Mouse (Mus musculus) urinary bladder, postnatal 4 days (tissue): Measurements from ENCODE around the gene Krtap28-13.

Experiments
- DNase-seq, 2 experiments: peaks; one replicate each; pipeline ENCODE4 v3.0.0; 2021 to 2022; ENCODE audit warnings: low spot score in 2 of 2

Krtap28-13 gene

DNA sequence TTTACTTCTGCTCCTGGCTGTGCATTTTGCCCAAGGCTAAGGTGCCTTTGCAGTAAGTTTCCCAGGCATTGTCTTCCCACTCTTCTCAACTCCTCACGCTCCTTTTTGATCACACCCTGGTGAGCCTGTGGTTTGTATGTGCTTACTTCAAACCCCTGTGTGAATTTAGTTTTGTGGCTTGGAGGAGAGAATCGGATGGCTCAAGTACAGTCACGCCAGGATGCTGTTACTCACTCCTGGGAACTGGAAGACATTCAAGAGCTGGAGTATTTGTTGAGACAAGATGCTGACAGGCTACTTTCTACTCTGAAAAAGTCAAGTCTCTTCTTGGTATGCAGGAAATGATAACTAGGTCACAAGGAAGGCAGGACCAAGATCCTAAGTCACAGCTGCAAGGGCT lies 30.5 kb downstream of the Krtap28-13 start:
- no peak for DNase-seq

DNA sequence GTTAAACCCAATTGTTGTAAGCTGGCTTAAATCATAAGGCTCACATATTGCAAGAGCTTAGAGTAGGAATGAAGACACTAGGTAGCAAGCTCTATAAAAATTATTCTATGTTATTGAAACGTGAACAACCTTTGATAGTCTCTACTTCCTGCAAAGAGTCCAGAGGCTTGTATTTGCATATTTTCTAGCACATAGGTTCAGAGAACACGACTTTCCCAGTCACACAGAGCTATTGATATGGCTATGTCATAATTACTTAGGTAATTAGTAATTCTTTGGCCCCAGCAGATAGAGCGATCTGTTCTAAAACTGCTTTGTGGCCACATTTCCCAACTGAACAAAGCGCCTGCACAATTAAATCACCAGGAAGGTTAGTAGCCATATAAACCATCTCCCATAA lies 36.2 kb downstream of the Krtap28-13 start:
- no peak for DNase-seq

DNA sequence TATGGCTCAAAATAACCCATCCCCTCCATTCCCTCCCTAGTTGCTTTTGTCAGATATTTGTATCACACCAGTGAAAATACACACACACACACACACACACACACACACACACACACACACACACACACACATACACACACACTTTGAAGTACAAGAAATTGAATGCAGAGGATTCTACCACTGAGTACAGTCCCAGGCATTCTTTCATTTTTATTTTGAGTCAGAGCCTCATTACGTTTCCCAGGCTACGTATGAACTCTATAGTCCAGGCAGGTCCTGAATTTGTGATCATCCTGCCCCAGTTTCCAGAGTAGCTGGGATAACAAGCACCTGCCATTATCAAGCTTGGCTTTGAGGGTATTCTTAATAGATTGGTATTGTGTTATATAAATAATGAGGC lies 38.4 kb downstream of the Krtap28-13 start:
- DNase-seq: no peak

DNA sequence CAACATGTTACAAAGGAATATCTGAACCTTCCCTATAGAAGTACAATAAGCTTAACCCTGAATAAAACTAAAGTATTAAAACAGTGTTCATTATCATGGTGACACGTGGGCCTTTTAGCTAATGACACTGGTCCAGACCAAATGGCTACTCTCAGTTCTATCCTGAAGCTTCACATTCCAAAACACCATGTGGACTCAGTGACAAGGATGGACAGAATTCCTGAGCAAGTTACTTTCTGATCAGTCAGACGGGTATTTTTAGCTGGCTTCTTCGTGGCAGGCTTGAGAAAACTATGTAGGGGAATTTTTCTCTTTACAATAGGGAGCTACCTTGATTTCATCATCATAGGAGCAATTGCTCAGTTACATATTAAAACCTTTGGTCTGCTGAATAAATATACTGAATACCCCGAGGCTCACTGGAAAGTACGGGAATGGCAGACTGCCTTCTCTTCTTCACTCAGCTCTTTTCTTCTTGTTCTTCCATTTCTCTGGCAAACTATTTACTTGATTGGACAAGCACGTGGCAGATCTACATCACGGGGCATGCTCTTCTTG lies 38.9 kb downstream of the Krtap28-13 start:
- DNase-seq: no peak

DNA sequence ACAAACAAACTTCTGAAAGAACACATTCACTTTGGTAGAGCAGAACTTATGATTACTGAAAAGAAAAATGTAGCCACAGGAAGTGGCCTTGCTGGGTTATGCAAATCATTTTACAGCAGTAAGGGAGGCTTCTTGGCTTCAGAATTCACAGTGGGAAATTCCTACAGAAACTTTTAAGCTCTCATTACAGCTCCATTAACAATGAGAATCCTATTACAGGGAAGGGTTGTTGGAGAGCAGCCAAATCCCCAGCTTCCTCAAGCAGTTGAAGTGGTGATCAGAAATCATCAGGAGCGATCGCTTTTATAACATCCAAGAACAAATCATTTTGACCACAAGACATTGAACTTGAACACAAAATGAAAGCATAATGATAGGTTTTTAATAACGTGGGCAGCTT lies 41.2 kb downstream of the Krtap28-13 start:
- no peak for DNase-seq

DNA sequence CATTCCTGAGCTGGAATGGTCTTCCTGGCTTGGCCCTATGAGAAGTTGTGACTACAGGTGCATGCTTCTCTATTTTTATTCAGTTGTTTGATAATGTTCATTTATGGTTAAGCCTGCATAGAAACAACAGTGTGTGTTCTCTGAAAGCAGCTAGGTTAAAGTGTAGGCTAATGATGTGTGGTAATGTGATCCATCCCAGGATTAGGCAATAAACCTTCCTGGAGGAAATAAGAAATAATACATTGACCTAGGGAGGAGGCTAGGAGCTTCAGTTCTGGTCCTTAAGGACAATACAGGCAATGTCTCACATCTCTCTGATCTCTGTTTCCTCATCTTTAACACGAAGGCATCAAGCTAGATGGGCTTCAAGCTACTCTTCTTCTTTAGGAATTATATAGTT lies 44.7 kb downstream of the Krtap28-13 start:
- no peak for DNase-seq

DNA sequence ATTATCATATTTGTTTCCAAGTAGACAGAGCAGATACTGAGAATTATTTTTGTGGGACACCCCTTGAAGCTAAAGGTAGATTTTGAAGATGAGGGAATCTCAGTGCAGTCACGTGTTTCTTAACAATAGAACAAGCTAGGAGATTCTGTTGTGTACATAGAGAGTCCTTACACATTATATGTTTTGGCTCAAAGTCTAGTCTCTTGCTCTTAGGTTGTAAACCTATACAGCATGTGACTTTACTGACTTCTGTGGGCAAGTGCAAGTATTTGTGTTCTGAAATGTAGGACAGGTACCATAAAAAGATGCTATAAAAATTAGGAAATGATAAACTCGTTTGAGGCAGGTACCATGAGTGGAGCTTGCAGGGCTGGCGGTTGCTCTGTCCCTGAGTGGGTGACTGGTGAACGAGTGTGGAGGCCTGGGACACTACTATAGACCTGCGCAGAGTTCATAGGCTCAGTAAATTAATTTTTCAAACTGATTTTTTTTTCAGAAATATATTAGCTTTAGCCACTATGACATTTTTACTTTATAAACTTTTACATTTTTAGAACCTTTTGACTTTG lies 46.8 kb downstream of the Krtap28-13 start:
- no peak for DNase-seq

DNA sequence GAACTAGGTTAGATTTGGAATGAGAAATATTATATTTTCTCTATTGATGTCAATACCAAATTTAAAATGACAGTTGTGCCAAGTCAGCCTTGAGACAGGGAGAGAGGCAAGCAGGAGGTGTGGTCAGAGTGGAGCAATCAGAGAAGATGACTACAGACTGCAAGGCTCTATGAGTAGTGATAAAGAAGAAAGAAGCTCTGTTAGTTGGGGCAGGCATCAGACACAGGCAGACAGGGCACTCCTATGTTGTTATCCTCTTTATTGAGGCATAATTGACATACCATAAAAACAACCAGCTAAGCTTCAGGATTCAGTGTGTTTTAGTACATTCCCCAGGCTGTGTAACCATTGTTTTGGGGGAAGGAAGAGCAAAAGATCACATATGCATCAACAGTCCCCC lies 50.3 kb downstream of the Krtap28-13 start:
- no peak for DNase-seq
